Mouse (Mus musculus) brain, embryonic 18.5 days (tissue): Measurements from ENCODE around the gene Lzic.

Source experiments
- DNase-seq: peaks from one replicate; pipeline ENCODE4 v3.0.0-alpha.2; 2012; ENCODE audit warnings: low read depth, low spot score

Gene Lzic

DNA sequence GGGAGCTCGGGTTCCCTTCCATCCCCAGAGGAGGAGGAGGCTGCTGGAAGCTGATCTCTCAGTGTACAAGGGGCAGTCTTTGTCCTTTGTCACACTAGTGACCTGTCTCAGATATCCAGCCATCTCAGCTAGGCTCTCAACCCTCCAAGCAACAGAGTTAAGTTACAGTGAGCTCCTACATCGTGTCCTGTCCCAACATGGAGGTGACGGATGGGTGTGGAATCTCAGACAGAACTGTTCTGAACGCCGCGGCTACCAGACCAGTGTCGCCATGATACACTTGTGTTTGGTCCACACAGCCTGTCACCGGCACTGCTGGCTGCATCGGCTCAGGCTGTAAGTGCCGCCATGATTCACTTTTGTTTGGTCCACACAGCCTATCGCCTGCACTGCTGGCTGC is 8.0 kb upstream of the Lzic start, which contains the start of gene Tmem274:
TSS of gene Tmem274 (plus strand) at position 301 of the 400 bp plus-strand sequence.
- DNase-seq, result no peak

DNA sequence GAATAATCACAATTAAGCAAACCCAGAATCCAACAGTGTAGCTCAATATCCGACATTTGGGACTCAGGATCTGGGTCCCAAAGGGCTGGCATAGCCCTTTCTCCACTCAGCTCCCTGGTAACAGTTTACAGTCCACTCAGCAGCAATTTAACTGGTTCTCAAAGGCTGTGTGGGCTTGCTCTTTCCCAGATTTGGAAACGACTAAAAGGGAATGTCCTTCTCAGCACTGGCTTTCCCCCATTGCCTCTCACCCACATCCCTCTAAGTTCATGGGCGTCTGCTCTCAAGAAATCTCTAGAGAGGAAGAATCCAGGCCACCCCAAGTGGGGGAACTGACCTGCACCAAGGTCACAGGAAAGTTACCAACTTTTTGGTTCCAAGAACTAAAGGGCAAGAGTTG is 463 bp upstream of the Lzic start:
- no peak for DNase-seq

DNA sequence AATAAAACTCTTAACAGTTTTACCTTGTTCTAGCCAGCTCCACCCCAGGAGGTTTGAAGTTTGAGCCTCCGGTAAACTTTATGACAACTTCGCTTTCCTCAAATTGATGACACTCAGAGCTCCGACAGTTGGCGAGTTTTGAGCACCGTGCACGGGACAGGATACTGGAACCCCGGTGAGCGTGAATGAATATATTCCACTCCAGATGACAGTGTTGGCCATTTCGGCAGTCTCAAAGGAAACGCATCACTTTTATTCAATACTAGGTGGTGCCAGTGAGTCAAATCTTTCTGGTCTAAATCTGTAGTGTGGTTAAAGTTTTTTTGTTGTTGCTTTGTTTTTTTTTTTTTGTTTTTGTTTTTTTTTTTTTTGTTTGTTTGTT is 787 bp downstream of the Lzic start:
- no peak for DNase-seq

DNA sequence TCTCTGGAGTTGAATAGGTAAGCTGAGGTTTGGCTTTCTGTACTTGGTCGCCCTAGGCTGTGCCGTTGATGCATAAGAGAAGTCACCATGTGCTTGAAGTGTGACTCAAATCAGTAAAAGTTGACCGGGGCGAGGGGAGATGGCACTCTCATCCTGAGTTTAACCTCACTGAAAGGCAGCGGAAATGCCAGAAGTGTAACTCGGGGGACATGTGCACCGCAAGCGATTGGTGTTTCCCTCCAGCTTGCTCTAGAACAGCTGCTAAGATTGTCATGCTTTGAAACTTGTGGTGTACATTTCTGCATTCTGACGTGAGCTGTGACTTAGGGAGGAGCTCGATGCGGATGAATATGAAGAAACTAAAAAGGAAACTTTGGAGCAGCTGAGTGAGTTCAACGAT is 2.7 kb downstream of the Lzic start:
- no peak for DNase-seq

DNA sequence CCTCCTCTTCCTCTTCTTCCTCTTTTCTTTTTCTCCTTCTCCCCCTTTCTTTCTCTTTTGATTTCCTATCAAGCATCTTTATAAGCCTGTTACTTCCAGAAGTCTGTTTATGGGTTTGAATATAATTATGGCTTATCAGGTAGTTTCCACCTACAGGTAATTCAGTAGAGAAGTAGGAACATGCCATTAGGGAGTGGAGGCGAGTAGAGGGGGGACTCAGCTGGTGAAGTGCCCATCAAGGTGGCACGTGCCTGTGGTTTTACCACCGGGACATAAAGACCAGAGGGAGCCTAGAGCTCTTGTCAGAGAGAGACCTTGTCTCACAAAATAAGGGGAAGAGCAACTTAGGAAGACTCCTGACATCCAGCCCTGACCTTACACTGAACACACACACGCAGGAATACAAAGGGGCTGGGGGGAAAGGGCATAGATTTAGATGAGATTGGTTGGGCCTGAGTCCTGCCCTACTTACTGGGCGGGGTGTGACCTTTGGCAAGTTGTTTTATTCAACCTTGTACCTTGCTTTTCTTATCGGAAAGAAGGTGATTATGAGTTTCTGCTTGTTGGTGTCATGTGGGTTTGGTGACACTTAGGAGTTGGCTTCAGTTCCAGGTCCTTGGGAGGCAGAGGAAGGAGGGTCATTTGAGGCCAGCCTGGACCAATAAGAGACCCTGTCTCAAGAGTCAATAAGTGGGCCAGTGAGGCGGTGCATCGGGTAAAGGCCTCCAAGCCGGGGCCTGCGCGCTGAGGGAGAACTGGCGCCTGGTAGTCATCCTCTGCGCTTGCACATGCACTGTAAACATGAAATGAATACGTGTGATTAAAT is 4.6 kb downstream of the Lzic start:
- no peak for DNase-seq

DNA sequence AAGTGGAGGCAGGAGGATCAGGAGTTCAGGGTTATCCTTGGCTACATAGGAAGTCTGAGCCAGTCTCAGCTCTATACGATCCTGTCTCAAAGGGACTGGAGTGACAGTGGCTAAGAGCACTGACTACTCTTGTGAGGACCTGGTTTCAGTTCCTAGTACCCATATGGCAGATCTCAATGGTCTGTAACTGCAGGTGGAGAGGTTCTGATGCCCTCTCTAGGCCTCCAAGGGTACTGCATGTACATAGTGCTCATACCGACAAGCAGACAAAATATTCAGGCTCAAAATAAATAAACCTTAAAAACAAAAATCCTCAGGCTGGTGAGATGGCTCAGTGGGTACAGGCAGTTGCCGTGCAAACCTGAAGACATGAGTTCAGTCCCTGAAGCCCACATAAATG is 6.1 kb downstream of the Lzic start:
- no peak for DNase-seq

DNA sequence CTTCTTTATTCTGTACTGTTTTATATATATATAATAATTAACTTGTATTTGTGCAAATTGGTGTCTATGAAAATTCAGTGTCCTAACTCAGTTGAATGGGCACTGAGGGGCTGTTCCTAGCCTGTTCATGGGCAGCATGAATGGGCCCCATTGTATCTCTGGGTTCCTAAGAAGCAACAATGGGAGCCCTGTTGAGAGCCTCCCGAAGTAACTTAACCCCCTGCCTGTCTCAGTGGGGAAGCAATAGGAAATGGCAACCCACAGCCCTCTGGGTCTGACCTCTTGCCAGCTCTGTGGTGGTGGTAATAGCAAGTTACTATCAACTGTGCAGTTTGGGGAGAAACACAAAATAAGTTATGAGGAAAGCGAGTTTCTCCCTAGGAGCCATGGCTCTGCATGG is 11.6 kb downstream of the Lzic start:
- DNase-seq, result no peak

DNA sequence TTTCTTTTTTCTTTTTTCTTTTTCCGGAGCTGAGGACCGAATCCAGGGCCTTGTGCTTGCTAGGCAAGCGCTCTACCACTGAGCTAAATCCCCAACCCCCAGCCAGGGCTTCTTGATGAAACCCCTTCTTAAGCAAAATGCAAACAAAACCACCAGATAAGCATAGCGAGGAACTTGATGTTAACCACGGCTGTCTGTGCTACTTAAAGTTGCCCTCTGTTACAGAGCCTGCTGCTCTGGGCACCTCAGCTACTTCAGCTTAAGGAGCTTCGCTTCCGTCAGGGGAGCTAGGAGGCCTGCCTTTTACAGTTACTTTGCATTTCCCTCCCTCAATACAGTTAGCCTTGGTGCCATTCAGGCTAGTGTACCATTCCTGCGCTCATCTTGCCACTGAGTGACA is 13.9 kb downstream of the Lzic start:
- DNase-seq, result no peak

DNA sequence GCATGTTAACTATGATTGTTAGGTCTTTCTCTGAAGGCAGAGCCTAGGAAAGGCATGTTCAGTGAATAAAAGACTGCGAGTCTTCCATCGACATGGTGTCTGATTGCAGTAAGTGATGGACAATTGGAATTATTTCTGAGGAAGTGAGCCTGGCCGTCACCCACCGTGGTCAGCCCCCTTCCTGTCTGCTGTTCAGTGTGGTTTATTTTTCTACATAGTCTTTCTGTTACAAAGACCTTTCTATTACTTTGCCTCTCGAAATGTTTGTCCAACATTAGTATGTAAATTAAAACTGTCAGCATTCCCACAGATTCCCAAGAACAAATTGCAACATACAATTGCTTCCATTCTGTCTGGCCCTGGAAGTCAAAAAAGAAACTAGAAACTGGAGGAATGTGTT is 14.8 kb downstream of the Lzic start:
- no peak for DNase-seq

DNA sequence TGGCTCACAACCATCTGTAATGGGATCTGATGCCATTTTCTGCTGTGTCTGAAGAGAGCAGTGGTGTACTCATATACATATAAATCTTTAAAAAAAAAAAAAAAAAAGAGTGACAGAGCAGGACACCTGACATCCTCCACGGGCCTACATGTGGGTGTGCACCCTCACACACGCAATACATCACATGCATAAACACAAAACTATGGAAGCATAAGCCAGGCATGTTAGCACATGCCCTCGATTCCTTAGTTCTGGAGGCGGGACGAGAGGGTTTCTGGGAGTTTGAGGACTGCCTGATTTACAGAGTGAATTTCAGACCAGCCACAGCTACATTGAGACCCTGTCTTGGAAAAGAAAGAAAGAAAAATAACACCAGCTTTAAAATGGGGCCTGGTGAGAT is 19.3 kb downstream of the Lzic start:
- DNase-seq, result no peak

DNA sequence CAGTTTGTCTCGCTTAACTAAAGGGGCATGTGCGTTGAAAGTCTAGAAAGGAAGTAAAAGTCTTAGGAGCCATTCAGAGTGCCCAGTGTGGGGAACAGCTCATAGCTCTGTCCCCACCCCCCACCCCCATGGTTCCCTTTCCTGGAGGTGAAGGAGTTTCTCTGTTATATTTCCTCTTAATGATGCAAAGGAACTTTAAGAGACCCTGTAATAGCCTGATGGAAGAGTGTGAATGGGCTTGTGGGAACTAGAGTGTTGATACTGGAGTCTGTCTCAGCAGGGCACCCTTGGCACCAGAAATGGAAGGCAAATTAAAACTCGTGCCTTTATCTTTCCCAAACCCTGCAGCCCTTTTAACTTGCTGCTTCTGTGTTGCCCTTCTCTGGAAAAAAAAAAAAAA is 19.8 kb downstream of the Lzic start:
- DNase-seq, result no peak

DNA sequence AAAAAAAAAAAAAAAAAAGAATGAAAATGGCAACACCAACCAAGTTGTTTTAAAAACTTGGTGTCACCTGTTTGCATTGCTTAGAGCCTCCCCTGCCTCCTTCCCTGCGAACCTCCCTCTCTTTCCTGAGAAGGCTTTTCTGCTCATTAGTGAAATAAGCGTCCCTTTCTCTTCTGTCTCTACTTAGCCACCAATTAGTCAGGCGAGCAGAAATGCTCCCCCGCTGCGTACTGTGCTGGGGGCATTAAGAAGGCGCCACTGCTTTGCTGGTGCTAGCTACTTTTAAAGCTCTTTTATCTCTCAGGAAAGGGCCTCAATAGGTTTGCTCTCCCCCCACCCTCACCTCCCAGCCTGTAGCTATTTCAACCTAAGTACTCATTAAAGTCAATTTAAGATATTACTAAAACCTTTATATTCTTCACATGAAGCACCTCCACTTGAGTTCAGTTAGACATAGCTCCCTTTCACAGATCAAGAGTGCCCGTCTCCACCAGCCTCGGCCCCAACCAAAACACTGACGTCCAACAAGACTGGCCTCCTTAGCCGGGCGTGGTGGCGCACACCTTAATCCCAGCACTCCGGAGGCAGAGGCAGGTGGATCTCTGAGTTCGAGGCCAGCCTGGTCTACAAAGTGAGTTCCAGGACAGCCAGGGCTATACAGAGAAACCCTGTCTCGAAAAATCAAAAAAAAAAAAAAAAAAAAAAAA is 20.4 kb downstream of the Lzic start:
- DNase-seq, result no peak

DNA sequence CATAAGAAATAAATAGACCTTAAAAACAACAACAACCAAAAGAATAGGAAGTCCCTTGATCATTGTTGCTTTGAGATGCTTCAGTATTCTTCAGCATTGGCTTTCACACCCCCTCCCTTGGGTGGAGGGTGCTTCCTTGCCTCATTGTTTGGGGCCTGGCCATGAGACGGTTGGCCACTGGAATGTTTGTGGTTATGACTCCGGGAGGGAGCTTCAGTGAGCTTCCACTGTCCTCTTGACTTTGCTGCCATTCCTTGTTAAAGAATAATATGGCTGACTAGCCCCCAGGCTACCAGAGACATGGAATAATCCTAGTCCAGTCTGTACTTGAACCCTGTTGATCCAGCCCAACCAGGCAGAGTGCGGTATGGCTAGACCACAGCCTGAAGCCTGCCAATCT is 21.9 kb downstream of the Lzic start:
- DNase-seq, result no peak

DNA sequence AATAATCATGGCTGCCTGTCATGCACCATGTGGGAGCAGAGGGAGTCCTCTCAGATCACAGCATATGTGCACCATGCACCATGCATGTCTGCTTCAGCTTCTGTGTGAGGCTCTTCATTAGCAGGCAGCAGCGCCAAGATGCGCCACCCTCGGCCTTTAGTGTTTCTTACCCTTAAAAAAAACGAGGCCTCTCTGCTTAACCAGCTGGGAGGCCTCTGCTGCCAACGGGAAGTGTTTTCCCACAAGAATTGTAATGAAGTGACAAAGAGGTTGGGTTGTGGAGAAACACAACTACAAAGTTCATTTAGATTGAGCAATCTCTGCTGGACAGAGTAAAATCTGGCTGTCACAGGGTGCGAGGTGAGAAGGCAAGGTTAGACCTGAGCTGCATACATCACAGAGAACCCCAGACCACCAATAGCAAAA is 26.2 kb downstream of the Lzic start:
- no peak for DNase-seq

DNA sequence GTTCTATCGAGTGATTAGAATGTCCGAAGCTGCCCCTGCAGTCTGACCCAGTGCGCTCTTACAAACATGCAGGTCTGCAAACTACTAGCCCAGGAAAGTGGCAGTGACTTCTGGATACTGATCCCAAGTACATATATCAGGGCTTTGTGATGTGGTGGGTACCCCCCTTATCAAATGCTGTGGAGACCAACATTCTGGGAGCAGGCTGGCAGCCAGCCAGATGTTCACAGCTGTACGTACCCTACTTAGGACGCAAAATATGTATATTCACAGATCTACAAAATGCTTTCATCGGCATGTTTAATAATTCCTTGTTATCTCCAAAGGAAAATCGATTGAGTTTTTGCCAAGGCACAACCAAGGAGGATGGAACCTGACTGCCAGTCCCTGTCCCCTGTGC is 27.0 kb downstream of the Lzic start:
- no peak for DNase-seq

DNA sequence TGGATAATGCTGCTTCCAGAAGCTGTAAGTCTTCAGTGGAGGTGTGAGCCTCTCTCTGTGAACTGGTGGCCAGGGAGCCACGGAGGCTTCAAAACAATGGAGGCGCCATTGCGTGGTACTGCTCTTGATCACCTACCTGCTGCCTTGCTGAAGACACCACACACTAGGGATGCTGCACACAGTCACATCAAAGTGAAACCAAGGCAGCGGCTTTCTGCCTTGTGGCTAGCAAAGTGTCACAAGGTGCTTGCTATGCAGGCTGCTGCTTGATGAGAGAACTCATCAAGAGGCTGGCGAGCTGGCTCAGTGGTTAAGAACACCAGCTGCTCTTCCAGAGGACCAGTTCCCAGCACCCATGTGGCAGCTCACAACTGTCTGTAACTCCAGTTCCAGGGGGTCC is 30.7 kb downstream of the Lzic start:
- no peak for DNase-seq

DNA sequence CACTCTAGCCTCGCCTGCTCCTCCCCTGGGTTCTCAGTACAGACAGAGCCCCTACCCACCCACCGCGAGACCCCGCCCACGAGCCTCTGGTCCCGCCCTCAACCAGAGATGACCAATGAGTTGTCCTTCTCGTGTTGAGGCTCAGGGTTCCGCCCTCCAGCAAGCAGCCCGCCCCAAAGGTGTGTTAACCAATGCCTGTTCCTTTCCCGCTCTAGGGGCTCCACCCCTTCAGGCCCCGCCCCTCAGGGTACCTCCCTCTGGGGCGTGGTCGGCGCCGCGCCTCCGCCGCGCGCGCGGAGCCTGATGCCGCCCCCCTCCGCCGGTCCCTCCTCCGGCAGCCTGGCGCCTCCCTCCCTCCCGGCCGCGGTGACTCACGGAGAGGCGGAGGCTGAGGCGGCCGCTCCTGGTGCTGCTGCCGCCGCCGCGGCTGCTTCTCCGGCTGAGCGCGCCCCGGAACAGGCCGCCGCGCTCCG is 32.9 kb downstream of the Lzic start, which contains the start of gene Ctnnbip1:
TSS of gene Ctnnbip1 (plus strand) at position 369 of the 473 bp plus-strand sequence.
- peak; percentile 95 for DNase-seq

DNA sequence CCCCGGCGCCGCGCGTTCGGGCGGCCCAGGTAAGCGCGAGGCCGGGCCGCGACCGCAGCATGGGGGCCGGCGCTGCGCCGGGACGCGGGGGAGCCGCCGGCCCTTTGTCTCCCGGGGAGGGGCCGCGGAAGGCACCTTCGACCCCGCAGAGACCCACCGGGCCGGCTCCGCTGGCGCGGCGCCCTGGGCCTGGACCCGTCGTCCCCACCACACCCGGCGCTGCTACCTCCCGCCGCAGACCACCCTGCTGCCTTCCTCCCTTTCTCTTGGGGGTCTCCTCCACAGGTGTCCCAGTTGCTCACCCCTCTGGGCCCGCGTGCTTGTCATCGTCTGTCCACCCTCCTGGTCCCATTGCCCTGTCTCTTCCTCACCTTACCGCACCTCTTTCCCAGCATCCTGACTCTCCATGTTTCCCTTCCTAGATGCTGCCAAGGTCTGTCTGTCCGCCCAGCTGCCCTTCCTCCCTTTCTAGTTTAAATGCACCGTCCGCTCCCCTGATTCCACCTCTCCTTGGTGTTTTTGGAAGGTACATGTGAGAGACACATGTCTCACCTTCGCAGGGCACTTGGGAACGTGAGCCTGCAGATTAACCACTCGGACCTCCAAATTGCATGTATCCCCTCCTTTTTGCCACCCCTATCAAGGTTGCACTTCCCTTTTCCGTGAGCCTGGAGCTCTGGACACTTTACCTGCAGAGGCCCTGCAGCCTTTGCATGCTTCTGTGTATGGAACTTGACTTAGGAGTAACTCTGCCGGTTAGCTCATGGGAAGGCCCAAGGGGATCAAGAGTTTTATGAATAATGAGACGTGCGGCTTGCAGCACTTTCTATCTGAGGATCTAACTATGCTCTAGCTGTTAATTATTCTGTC is 33.6 kb downstream of the Lzic start:
- DNase-seq, result no peak

DNA sequence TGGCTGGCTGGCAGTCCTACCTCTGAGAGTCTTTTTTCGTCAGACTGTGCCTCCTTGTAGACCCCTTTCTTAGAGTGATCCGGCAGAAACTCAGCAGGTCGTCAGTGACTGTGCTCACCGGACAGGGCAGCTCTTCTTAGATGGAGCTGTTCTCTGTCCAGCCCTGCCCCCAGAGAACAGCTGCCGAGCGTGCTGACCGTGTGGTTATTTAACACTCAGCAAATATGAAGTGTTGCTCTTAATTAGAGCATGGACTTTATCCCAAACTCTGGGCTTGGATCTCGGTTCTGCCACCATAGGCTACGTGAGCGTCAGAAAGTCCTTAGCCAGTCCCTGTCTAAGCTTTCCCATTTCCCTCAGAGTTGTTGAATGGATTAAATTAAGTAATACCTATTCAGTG is 36.2 kb downstream of the Lzic start:
- no peak for DNase-seq

DNA sequence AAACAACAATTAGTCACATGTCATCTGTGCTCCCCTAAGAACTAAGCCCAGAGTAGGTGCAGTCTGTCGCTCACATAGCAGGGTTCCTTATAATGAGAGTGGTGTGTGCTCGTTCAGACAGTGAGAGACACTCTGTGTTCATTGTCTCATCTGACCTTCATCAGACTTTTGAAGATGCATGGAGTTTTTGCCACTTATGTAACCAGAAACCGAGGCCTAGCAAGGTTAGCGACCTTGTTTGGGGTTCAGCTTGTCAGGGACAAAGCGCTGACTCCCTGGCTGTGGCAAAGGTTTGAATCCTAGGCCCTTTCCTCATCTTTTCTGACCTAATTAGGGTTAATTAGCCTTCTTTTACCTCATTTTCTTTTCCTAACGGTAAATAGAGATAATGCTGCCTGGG is 38.9 kb downstream of the Lzic start:
- DNase-seq, result no peak

DNA sequence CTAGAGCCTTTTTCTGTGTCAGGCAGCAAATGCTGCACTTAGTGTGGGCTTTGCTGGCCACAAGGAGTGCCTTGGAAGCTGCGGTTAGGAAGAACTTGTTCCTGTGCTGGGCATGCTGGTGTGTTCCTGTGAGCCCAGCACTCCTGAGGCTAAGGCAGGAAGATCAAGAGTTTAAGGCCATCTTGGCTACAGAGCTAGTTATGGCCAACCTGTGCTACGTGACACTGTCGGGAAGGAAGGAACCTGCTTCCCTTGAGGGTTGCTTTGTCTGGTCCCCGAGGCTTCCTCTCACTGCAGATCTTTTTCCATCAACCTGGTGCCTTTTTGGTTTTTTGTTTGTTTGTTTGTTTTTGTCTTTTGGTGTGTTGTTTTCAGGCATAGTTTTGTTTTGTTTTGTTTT is 40.1 kb downstream of the Lzic start:
- DNase-seq, result no peak

DNA sequence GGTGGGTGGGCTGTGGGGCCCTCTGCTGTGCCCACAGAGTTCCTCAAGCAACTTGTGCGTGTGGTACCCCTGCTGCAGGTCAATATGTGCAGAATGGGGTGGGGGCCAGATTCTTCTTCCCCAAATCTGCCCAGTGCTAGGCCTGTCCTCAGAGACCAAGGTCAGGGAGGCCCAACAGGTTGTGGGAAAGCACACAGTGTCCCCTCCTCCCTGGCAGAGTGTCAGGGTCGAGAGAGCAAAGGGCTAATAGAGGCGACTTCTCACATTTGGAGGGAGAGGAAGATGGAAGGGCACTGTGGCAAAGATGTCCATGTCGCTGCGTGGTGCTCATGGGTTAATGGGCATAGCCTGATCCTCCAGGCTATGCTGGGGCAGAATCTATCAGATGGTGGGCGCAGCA is 40.8 kb downstream of the Lzic start:
- DNase-seq, result no peak
